Mouse (Mus musculus) forebrain, embryonic 12.5 days (tissue): ENCODE data around the gene Wbp1. TPM values are rescaled to one million over a fixed set of nuclear protein-coding genes. Genes with fewer than 3 reads are reported as not detected.
A peak's percentile ranks its signal among the peaks of the same experiment; 100 is the strongest.

Experiments
- ATAC-seq: fragments of 200-750 bp; cut with Nextera tagmentation; 2 replicates; pipeline ENCODE4 v1.8.0; 2017; ENCODE audit warnings: moderate TSS enrichment; ENCODE audit not compliant: low FRiP score
- H3K27ac ChIP-seq: fragments of 300-500 bp; sonication (generic); 2 replicates; pipeline ENCODE4 v1.5.1; 2016; ENCODE audit warnings: mild to moderate bottlenecking
- H3K27me3 ChIP-seq: fragments of 300-500 bp; sonication (generic); 2 replicates; pipeline ENCODE4 v1.6.1; 2016; ENCODE audit warnings: mild to moderate bottlenecking
- H3K36me3 ChIP-seq: fragments of 300-500 bp; sonication (generic); replicated peaks from 2 replicates; pipeline ENCODE4 v1.6.1; 2016; ENCODE audit warnings: mild to moderate bottlenecking
- H3K4me1 ChIP-seq: fragments of 300-500 bp; sonication (generic); 2 replicates; pipeline ENCODE4 v1.6.1; 2016
- H3K4me2 ChIP-seq: fragments of 300-500 bp; sonication (generic); 2 replicates; pipeline ENCODE4 v1.6.1; 2016; ENCODE audit warnings: mild to moderate bottlenecking, moderate library complexity
- H3K4me3 ChIP-seq: fragments of 300-500 bp; sonication (generic); replicated peaks from 2 replicates; pipeline ENCODE4 v1.5.1; 2016; ENCODE audit warnings: mild to moderate bottlenecking
- H3K9ac ChIP-seq: fragments of 300-500 bp; sonication (generic); 2 replicates; pipeline ENCODE4 v1.6.1; 2016; ENCODE audit warnings: mild to moderate bottlenecking
- H3K9me3 ChIP-seq: fragments of 300-500 bp; sonication (generic); 2 replicates; pipeline ENCODE4 v1.6.1; 2016
- WGBS: fragments of 180-500 bp; shearing (Covaris S2); methylation state at CpG from one replicate; pipeline ENCODE4 v1.1.7; 2016; 5-methylcytosine and 5-hydroxymethylcytosine counted together
- polyA plus RNA-seq: library from polyadenylated mRNA; unstranded; fragments of >200 nt; fragmentation: Nextera tagmentation; extraction: Ambion mirVana; gene quantifications from 2 replicates; pipeline ENCODE4 v1.2.1, GENCODE M21; 2016

Wbp1 gene
- polyA plus RNA-seq, 1 experiment from 2014 or later = 202 TPM

- Histone ChIP-seq H3K27ac (0 out of 2 replicates have a peak overlapping the region, but pooled peaks have one; percentile 19), H3K9me3 (no peaks in the 10 kb centered on the region), H3K4me2 (peak overlapping the region; percentile 83), H3K4me3 (peak overlapping the region; percentile 60), H3K4me1 (peaks cover 30% of the 10 kb centered on the region), H3K9ac (peak overlapping the region; percentile 62), H3K27me3 (peaks cover 9% of the 10 kb centered on the region), H3K36me3 (peaks cover 24% of the 10 kb centered on the region)
- 7% methylated on average over 23 of the region's 23 CpGs for WGBS
- ATAC-seq = peak; percentile 15
These were observed 34.3 kb upstream of the Wbp1 start for GRCm38 (mm10) chr6:83155552-83156238.

GRCm38 (mm10) chr6:83153485-83153884 is 32.1 kb upstream of the Wbp1 start:
- WGBS = 83% methylated on average over 5 of the region's 5 CpGs
- no peak overlapping the region for H3K27ac ChIP-seq
- H3K4me1 ChIP-seq = peaks cover 30% of the 10 kb centered on the region
- peaks cover 38% of the 10 kb centered on the region for H3K36me3 ChIP-seq
- no peak overlapping the region for H3K4me3 ChIP-seq
- H3K9me3 ChIP-seq = no peaks in the 10 kb centered on the region
- H3K4me2 ChIP-seq = no peak overlapping the region
- H3K9ac ChIP-seq = no peak overlapping the region
- ATAC-seq = no peak
- H3K27me3 ChIP-seq = no peaks in the 10 kb centered on the region

GRCm38 (mm10) chr6:83153038-83153437 is 31.7 kb upstream of the Wbp1 start:
- Histone ChIP-seq H3K9me3 (no peaks in the 10 kb centered on the region), H3K4me2 (no peak overlapping the region), H3K27me3 (no peaks in the 10 kb centered on the region), H3K9ac (no peak overlapping the region), H3K4me3 (no peak overlapping the region), H3K36me3 (peaks cover 40% of the 10 kb centered on the region), H3K27ac (no peak overlapping the region), H3K4me1 (peaks cover 30% of the 10 kb centered on the region)
- WGBS = 87% methylated on average over 12 of the region's 12 CpGs
- ATAC-seq = no peak

- Histone ChIP-seq H3K4me3 (no peak overlapping the region), H3K27ac (0 out of 2 replicates have a peak overlapping the region, but pooled peaks have one; percentile 0), H3K4me2 (no peak overlapping the region), H3K4me1 (peaks cover 30% of the 10 kb centered on the region), H3K27me3 (no peaks in the 10 kb centered on the region), H3K9me3 (no peaks in the 10 kb centered on the region), H3K36me3 (peaks cover 46% of the 10 kb centered on the region), H3K9ac (peak overlapping the region; percentile 38; the same call in 1 of the 2 replicates)
- 27% methylated on average over 8 of the region's 8 CpGs for WGBS
- ATAC-seq = no peak
These were observed 30.4 kb upstream of the Wbp1 start for GRCm38 (mm10) chr6:83151721-83152120.

- Histone ChIP-seq H3K9me3 (no peaks in the 10 kb centered on the region), H3K27ac (no peak overlapping the region), H3K36me3 (peaks cover 33% of the 10 kb centered on the region), H3K27me3 (peaks cover 4% of the 10 kb centered on the region; the same call in 1 of the 2 replicates), H3K4me3 (no peak overlapping the region), H3K9ac (no peak overlapping the region), H3K4me1 (peaks cover 15% of the 10 kb centered on the region), H3K4me2 (no peak overlapping the region)
- no peak for ATAC-seq
- WGBS = 62% methylated on average over 7 of the region's 7 CpGs
These were observed 25.9 kb upstream of the Wbp1 start for GRCm38 (mm10) chr6:83147280-83147679.

- H3K9me3 ChIP-seq = no peaks in the 10 kb centered on the region
- no peak overlapping the region for H3K9ac ChIP-seq
- H3K36me3 ChIP-seq = peaks cover 23% of the 10 kb centered on the region
- no peak for ATAC-seq
- H3K4me3 ChIP-seq = no peak overlapping the region
- H3K4me2 ChIP-seq = no peak overlapping the region
- H3K27me3 ChIP-seq = peaks cover 19% of the 10 kb centered on the region
- WGBS = 77% methylated on average over 9 of the region's 9 CpGs
- peaks cover 12% of the 10 kb centered on the region for H3K4me1 ChIP-seq
- H3K27ac ChIP-seq = no peak overlapping the region
These were observed 24.4 kb upstream of the Wbp1 start for GRCm38 (mm10) chr6:83145805-83146204.

- H3K4me3 ChIP-seq = no peak overlapping the region
- no peak overlapping the region for H3K9ac ChIP-seq
- H3K4me1 ChIP-seq = peaks cover 12% of the 10 kb centered on the region
- no peak overlapping the region for H3K4me2 ChIP-seq
- H3K36me3 ChIP-seq = peaks cover 18% of the 10 kb centered on the region
- WGBS = 83% methylated on average over 2 of the region's 2 CpGs
- H3K27me3 ChIP-seq = peaks cover 20% of the 10 kb centered on the region
- no peaks in the 10 kb centered on the region for H3K9me3 ChIP-seq
- no peak overlapping the region for H3K27ac ChIP-seq
- ATAC-seq = no peak
These were observed 23.9 kb upstream of the Wbp1 start for GRCm38 (mm10) chr6:83145209-83145608.

- Histone ChIP-seq H3K27ac (no peak overlapping the region), H3K4me3 (no peak overlapping the region), H3K4me2 (no peak overlapping the region), H3K9me3 (no peaks in the 10 kb centered on the region), H3K9ac (no peak overlapping the region), H3K27me3 (peaks cover 20% of the 10 kb centered on the region), H3K4me1 (peaks cover 31% of the 10 kb centered on the region), H3K36me3 (peaks cover 5% of the 10 kb centered on the region)
- ATAC-seq = no peak
- 58% methylated on average over 11 of the region's 11 CpGs for WGBS
These were observed 21.5 kb upstream of the Wbp1 start for GRCm38 (mm10) chr6:83142886-83143285.

GRCm38 (mm10) chr6:83142211-83142731 is 20.9 kb upstream of the Wbp1 start:
- WGBS = 3% methylated on average over 41 of the region's 41 CpGs
- H3K4me2 ChIP-seq = peak overlapping the region; percentile 65
- ATAC-seq = no peak

GRCm38 (mm10) chr6:83141636-83142035 is 20.3 kb upstream of the Wbp1 start:
- Histone ChIP-seq H3K27ac (no peak overlapping the region), H3K4me1 (peaks cover 43% of the 10 kb centered on the region), H3K4me3 (peak overlapping the region; percentile 34; the same call in 1 of the 2 replicates), H3K27me3 (peaks cover 24% of the 10 kb centered on the region), H3K9me3 (no peaks in the 10 kb centered on the region), H3K4me2 (peak overlapping the region; percentile 65), H3K36me3 (no peaks in the 10 kb centered on the region), H3K9ac (peak overlapping the region; percentile 51; the same call in 1 of the 2 replicates)
- WGBS = 46% methylated on average over 4 of the region's 4 CpGs
- no peak for ATAC-seq

More at GRCm38 (mm10) chr6:83142211-83142731, 20.9 kb upstream of the Wbp1 start:
- peak overlapping the region; percentile 34 for H3K4me3 ChIP-seq
- no peak overlapping the region for H3K27ac ChIP-seq
- peaks cover 37% of the 10 kb centered on the region for H3K4me1 ChIP-seq
- H3K36me3 ChIP-seq = no peaks in the 10 kb centered on the region
- no peaks in the 10 kb centered on the region for H3K9me3 ChIP-seq
- peaks cover 20% of the 10 kb centered on the region for H3K27me3 ChIP-seq
- peak overlapping the region; percentile 51 for H3K9ac ChIP-seq

- no peaks in the 10 kb centered on the region for H3K36me3 ChIP-seq
- H3K4me2 ChIP-seq = no peak overlapping the region
- no peak for ATAC-seq
- H3K9ac ChIP-seq = no peak overlapping the region
- peaks cover 39% of the 10 kb centered on the region for H3K27me3 ChIP-seq
- WGBS = 95% methylated on average over 8 of the region's 8 CpGs
- no peaks in the 10 kb centered on the region for H3K9me3 ChIP-seq
- H3K4me1 ChIP-seq = peaks cover 55% of the 10 kb centered on the region
- H3K4me3 ChIP-seq = no peak overlapping the region
- H3K27ac ChIP-seq = no peak overlapping the region
These were observed 18.7 kb upstream of the Wbp1 start for GRCm38 (mm10) chr6:83140044-83140443.

GRCm38 (mm10) chr6:83138056-83138455 is 16.7 kb upstream of the Wbp1 start:
- peak overlapping the region; percentile 78 for H3K9ac ChIP-seq
- WGBS = 0% methylated on average over 11 of the region's 11 CpGs
- H3K4me3 ChIP-seq = peak overlapping the region; percentile 45
- peak overlapping the region; percentile 93 for H3K27ac ChIP-seq
- H3K4me1 ChIP-seq = peaks cover 55% of the 10 kb centered on the region
- peak overlapping the region; percentile 70 for H3K4me2 ChIP-seq
- H3K9me3 ChIP-seq = no peaks in the 10 kb centered on the region
- H3K27me3 ChIP-seq = peaks cover 46% of the 10 kb centered on the region
- H3K36me3 ChIP-seq = no peaks in the 10 kb centered on the region
- ATAC-seq = peak; percentile 56

- no peaks in the 10 kb centered on the region for H3K9me3 ChIP-seq
- peak; percentile 63 for ATAC-seq
- H3K4me1 ChIP-seq = peaks cover 53% of the 10 kb centered on the region
- peak overlapping the region; percentile 70 for H3K4me2 ChIP-seq
- no peaks in the 10 kb centered on the region for H3K36me3 ChIP-seq
- WGBS = 1% methylated on average over 12 of the region's 12 CpGs
- peak overlapping the region; percentile 45 for H3K4me3 ChIP-seq
- peak overlapping the region; percentile 78 for H3K9ac ChIP-seq
- peak overlapping the region; percentile 93 for H3K27ac ChIP-seq
- peaks cover 45% of the 10 kb centered on the region for H3K27me3 ChIP-seq
These were observed 16.2 kb upstream of the Wbp1 start for GRCm38 (mm10) chr6:83137576-83137950.
